ENCODE assay signal across 8 mouse cellular contexts in the genomic region with DNA sequence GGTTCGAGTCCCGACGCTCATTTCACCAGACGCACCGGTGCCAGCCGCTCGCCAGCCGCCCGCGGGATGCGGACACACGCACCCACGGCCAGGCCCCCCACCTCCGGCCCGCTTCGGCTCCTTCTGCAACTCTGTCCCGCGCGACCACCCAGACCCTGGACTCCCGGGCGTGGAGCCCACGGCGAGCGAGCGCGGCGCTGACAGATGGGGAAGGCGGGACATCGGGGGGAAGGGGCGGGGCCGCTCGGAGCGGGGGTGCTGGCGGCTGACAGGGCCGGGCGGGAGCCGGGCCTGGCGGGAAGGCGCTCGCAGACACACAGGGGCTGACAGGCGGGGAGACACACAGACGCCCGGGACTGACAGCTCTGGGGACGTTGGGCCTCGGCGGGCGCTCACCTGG. TPM values are rescaled to one million over a fixed set of nuclear protein-coding genes. Genes with fewer than 3 reads are reported as not detected.
DNase-seq lines count a peak whose midpoint lies in the region; ATAC-seq and TF ChIP-seq lines count a peak whose summit lies in the region.

No protein-coding gene starts in this region.

- H3K36me3 ChIP-seq in embryonic facial prominence, embryonic 10.5 days (replicated peaks), result no peaks in the 10 kb centered on the region
- H3K36me3 ChIP-seq in kidney, adult 2 months (ENCODE audit: control insufficient read depth, insufficient read depth, low read length), result no peaks in the 10 kb centered on the region; the same call in 1 of the 2 replicates
- no peaks in the 10 kb centered on the region for H3K36me3 ChIP-seq in limb, embryonic 14.5 days (ENCODE audit: control insufficient read depth, insufficient read depth, low read length)
- H3K36me3 ChIP-seq in midbrain, embryonic 15.5 days (replicated peaks), result no peaks in the 10 kb centered on the region

- H3K4me3 ChIP-seq in embryonic facial prominence, embryonic 10.5 days, result peak overlapping the region; percentile 95
- H3K4me3 ChIP-seq in kidney, adult 2 months (ENCODE audit: insufficient read depth, low read depth, low read length), result peak overlapping the region; percentile 92
- peak overlapping the region; percentile 99 for H3K4me3 ChIP-seq in limb, embryonic 14.5 days (replicated peaks; ENCODE audit: low read length)
- H3K4me3 ChIP-seq in midbrain, embryonic 15.5 days, result peak overlapping the region; percentile 71

- under 1% methylated on average over 47 of the region's 47 CpGs for WGBS in embryonic facial prominence, embryonic 10.5 days
- under 1% methylated on average over 47 of the region's 47 CpGs for WGBS in kidney, adult 2 months
- WGBS in limb, embryonic 14.5 days, result 0% methylated on average over 16 of the region's 47 CpGs
- WGBS in midbrain, embryonic 15.5 days, result under 1% methylated on average over 40 of the region's 47 CpGs

- no peak for TF ChIP-seq POLR2A in kidney, adult 2 months (IDR thresholded peaks at IDR 0.05; ENCODE audit: low read depth, low read length)
- TF ChIP-seq POLR2A in limb, embryonic 14.5 days (IDR thresholded peaks at IDR 0.05; ENCODE audit: borderline replicate concordance, extremely low read depth, insufficient read depth, insufficient read length), result no peak

- DNase-seq in urinary bladder, adult 18-20 months (ENCODE audit: low spot score in 2 of 2), result peak; percentile 55 to 66
- no peak for DNase-seq in urinary bladder, postnatal 10 days (ENCODE audit: low spot score)
- DNase-seq in embryonic facial prominence, embryonic 10.5 days (ENCODE audit: low spot score), result peak; percentile 78
- peak; percentile 78 to 83 for DNase-seq in heart, adult 18-20 months
- DNase-seq in kidney, adult 2 months, result peak; percentile 79
- peak; percentile 45 for DNase-seq in limb, embryonic 14.5 days (ENCODE audit: low spot score)
- peak; percentile 64 to 82 for DNase-seq in spleen, postnatal 10 days (ENCODE audit: low spot score in 2 of 2)

- H3K4me2 ChIP-seq in limb, embryonic 14.5 days (replicated peaks; ENCODE audit: low read depth, low read length, severe bottlenecking), result peak overlapping the region; percentile 73
- H3K4me2 ChIP-seq in midbrain, embryonic 15.5 days, result peak overlapping the region; percentile 59

- peak overlapping the region; percentile 94 for H3K9ac ChIP-seq in limb, embryonic 14.5 days (ENCODE audit: low read depth, low read length, severe bottlenecking)
- peak overlapping the region; percentile 89 for H3K9ac ChIP-seq in midbrain, embryonic 15.5 days

- peaks cover 14% of the 10 kb centered on the region for H3K4me1 ChIP-seq in embryonic facial prominence, embryonic 10.5 days
- peaks cover 23% of the 10 kb centered on the region for H3K4me1 ChIP-seq in kidney, adult 2 months (ENCODE audit: control insufficient read depth, insufficient read depth, low read length)
- peaks cover 11% of the 10 kb centered on the region for H3K4me1 ChIP-seq in limb, embryonic 14.5 days (ENCODE audit: control insufficient read depth, insufficient read depth, low read length)
- H3K4me1 ChIP-seq in midbrain, embryonic 15.5 days, result peaks cover 27% of the 10 kb centered on the region

- no peaks in the 10 kb centered on the region for H3K27me3 ChIP-seq in embryonic facial prominence, embryonic 10.5 days (replicated peaks; ENCODE audit: low read depth, poor library complexity, severe bottlenecking)
- no peaks in the 10 kb centered on the region for H3K27me3 ChIP-seq in kidney, adult 2 months (replicated peaks; ENCODE audit: control insufficient read depth, insufficient read depth, low read length)
- H3K27me3 ChIP-seq in limb, embryonic 14.5 days (ENCODE audit: control insufficient read depth, insufficient read depth, low read length), result no peaks in the 10 kb centered on the region
- H3K27me3 ChIP-seq in midbrain, embryonic 15.5 days (replicated peaks), result no peaks in the 10 kb centered on the region

- peak; percentile 91 for ATAC-seq in limb, embryonic 14.5 days (ENCODE audit: low FRiP score, low read depth)
- peak; percentile 93 for ATAC-seq in midbrain, embryonic 15.5 days (replicated peaks)

- no peak for TF ChIP-seq CTCF in kidney, adult 2 months (conservative IDR thresholded peaks at IDR 0.05; ENCODE audit: insufficient read depth, insufficient read length, low read depth, low read length)

- H3K9me3 ChIP-seq in embryonic facial prominence, embryonic 10.5 days, result no peaks in the 10 kb centered on the region; the same call in 1 of the 2 replicates
- H3K9me3 ChIP-seq in limb, embryonic 14.5 days (ENCODE audit: control insufficient read depth, low read length), result no peaks in the 10 kb centered on the region
- no peaks in the 10 kb centered on the region for H3K9me3 ChIP-seq in midbrain, embryonic 15.5 days

- peak overlapping the region; percentile 92 for H3K27ac ChIP-seq in embryonic facial prominence, embryonic 10.5 days (replicated peaks)
- H3K27ac ChIP-seq in kidney, adult 2 months (ENCODE audit: insufficient read depth, low read depth, low read length), result peak overlapping the region; percentile 97
- peak overlapping the region; percentile 95 for H3K27ac ChIP-seq in limb, embryonic 14.5 days (replicated peaks; ENCODE audit: low read depth, low read length)
- H3K27ac ChIP-seq in midbrain, embryonic 15.5 days, result peak overlapping the region; percentile 96

RNA-seq across cellular contexts. Expression of a gene that starts 0.4 kb away (rescaled TPM):
- polyA plus RNA-seq in embryonic facial prominence, embryonic 10.5 days (2016; fragmentation: Nextera tagmentation; extraction: Ambion mirVana), result 6.7 and 7.6 TPM in 2 replicates
- total RNA-seq in heart, adult 18-20 months (2021), result 10 to 100 TPM; 34.5 to 39.3 TPM
- 16.9 and 18.7 TPM in 2 replicates for polyA plus RNA-seq in kidney, adult 2 months (2012; rRNA removed)
- polyA plus RNA-seq in limb, embryonic 14.5 days (2012; rRNA removed), result 6.5 and 8.3 TPM in 2 replicates
- polyA plus RNA-seq in limb, embryonic 14.5 days (2014; fragmentation: Nextera tagmentation; extraction: Ambion mirVana), result 13.7 and 14.5 TPM in 2 replicates
- 22.3 and 22.5 TPM in 2 replicates for polyA plus RNA-seq in midbrain, embryonic 15.5 days (2015; fragmentation: Nextera tagmentation; extraction: Ambion mirVana)

RNA-seq across cellular contexts. Expression of a gene that starts 8.1 kb away (rescaled TPM):
- 1.4 and 2.0 TPM in 2 replicates for polyA plus RNA-seq in embryonic facial prominence, embryonic 10.5 days (2016; fragmentation: Nextera tagmentation; extraction: Ambion mirVana)
- total RNA-seq in heart, adult 18-20 months (2021), result 1 to 10 TPM; 3.9 to 6.3 TPM
- polyA plus RNA-seq in kidney, adult 2 months (2012; rRNA removed), result 8.4 and 10.1 TPM in 2 replicates
- polyA plus RNA-seq in limb, embryonic 14.5 days (2012; rRNA removed), result 2.6 and 2.9 TPM in 2 replicates
- 1.8 and 2.3 TPM in 2 replicates for polyA plus RNA-seq in limb, embryonic 14.5 days (2014; fragmentation: Nextera tagmentation; extraction: Ambion mirVana)
- 0.36 and 0.59 TPM in 2 replicates for polyA plus RNA-seq in midbrain, embryonic 15.5 days (2015; fragmentation: Nextera tagmentation; extraction: Ambion mirVana)

RNA-seq across cellular contexts. Expression of a gene that starts 39.7 kb away (rescaled TPM):
- 2.2 and 3.5 TPM in 2 replicates for polyA plus RNA-seq in embryonic facial prominence, embryonic 10.5 days (2016; fragmentation: Nextera tagmentation; extraction: Ambion mirVana)
- 1 to 10 TPM in 1 of 2 experiments, under 1 TPM in 1; 0.89 to 1.4 TPM for total RNA-seq in heart, adult 18-20 months (2021)
- polyA plus RNA-seq in kidney, adult 2 months (2012; rRNA removed), result not detected in 2 replicates
- polyA plus RNA-seq in limb, embryonic 14.5 days (2012; rRNA removed), result 69.3 and 89.0 TPM in 2 replicates
- 30.3 and 32.3 TPM in 2 replicates for polyA plus RNA-seq in limb, embryonic 14.5 days (2014; fragmentation: Nextera tagmentation; extraction: Ambion mirVana)
- 0.87 and 1.1 TPM in 2 replicates for polyA plus RNA-seq in midbrain, embryonic 15.5 days (2015; fragmentation: Nextera tagmentation; extraction: Ambion mirVana)
